Mouse (Mus musculus) spleen, adult 12 weeks (tissue): ENCODE measurements around the gene Dnajc9.

Experiments
- DNase-seq: peaks from one replicate; pipeline ENCODE4 v3.0.0; 2022; ENCODE audit warnings: low spot score

Dnajc9 gene

DNA sequence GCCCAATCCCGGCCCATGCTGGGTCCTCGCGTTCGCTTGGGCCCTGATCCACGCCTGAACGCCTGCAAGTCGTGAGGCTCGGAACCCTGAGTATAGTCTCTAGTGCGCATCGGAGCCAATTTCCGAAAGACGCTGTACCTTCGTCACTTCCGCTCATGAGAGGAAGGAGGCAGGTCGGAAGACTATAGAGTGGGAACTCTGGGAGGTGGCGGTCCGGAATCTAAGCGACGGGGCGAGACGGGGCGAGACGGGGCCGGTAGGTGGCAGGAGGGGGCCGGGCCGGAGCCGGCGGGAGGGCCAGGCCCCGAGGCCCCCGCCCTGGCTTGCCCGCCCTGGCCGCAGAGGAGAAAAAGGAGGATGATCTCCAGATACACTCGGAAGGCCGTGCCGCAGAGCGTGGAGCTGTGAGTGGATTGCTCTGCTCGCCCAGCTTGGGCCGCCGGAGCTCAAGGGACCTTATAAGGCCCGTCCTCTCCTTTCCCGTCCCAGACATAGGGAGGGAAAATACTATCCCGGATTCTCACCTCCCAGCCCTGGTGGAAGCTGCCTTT is 40.6 kb downstream of the Dnajc9 start, which contains the start of the genes Ecd and Fam149b:
TSS of gene Ecd (minus strand) at position 131 of the 551 bp plus-strand sequence.
TSS of gene Fam149b (plus strand) at position 172 of the 551 bp plus-strand sequence.
- DNase-seq = peak; percentile 89

DNA sequence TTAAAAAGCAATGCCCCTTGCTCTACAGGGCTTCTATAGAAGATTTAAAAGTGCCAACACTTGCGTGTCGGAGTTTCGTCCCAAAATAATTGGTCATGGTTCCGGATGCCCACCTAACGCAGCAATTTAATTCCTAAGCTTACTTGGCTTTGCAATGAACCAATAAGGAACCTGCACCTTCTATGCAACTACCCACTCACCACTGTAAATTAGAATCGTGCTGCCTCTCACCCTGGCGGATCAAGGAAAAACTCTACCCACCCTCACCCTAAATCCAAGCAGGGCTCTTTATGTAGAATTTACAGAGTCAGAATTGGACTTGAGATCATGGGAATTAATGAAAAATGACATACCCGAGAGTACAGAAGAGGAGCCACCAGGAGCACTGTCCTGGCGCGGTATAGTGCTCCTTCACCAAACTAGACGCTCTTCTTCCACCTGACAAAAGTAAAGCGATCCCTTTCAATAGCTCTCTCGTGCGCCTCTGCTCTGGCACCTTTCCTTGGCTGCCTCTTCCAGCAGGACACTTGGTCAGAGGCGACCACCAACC is 41.2 kb downstream of the Dnajc9 start:
- DNase-seq = no peak

DNA sequence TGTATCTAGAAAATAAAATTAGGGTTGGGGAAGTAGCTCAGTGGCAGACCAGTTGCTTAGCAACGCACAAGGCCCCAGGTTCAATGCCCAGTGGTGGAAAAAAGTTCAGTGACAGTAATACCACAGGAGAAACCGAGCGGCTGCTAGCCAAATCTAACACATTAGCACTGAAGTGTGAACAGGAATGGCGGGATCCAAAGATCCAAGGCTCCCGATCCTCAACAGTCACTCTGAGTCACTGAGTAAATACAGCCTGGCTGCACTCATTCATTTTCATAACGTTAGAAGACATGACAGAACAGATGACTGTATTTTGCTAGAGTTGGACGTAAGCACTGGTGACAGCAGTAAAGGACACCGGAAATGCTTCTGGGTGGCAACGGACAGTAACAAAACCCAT is 42.8 kb downstream of the Dnajc9 start:
- no peak for DNase-seq

DNA sequence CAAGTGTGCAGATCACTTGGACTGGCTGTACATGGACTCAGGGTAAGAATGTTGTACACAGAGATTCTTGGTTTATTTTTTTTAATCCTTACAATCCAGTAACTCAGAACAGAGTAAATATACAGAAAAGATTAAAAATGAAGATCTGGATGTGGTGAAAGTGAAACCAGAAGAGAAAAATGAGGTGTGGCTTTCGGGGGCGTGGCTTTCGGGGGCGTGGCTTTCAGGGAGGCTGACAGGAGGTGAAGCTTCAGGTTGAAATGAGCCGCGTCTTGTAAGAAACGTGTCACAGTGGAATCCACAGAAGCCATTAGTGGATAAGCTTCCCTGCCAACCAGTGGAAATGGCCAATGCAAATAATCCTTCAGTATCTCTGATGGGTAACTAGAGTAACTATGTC is 47.8 kb downstream of the Dnajc9 start:
- DNase-seq = peak; percentile 60

DNA sequence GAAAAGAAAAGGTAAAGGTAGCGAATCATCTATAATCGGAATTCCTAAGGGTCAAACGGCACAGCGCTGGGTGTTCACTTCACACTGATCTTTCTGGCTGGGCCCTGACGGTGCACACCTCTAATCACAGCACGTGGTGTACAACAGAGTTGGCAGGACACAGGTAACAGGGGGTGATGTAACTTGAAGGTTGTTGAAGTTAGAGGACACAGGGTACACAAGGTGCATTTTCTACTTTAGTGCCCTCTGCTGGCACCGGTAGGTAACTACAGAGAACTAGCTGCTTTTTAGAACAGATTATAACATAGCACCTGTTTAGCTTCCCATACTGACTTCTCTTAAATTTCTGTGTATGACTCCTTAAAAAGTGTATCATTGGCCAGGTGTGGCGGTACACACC is 48.6 kb downstream of the Dnajc9 start:
- peak; percentile 14 for DNase-seq

DNA sequence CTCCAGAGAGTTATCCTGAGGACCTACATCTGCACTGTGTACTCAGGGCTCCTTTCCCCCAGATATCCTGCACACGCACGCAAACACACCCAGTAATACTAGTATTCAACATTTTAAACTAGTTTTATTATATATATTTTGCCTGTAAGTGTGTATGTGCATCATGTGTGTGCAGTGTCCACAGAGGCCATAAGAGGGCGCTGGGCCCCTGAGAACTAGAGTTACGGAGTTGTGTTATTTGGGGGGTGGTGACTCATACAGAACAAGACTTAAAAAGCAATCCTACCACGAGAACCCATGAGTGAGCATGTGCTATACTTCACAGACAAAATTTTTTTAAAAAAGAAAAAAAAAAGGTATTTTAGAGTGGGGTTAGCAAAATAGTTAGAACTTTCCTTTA is 49.3 kb downstream of the Dnajc9 start:
- DNase-seq = no peak
